Mouse (Mus musculus) CH12.LX (cell line): Measurements from ENCODE around the gene Vps11. TPM values are rescaled to one million over a fixed set of nuclear protein-coding genes. Genes with fewer than 3 reads are reported as not detected.

Experiments used
- DNase-seq: peaks from one replicate; pipeline ENCODE4 v3.0.0-alpha.2; 2013; ENCODE audit errors: extremely low read depth
- H3K27ac ChIP-seq: 2 replicates; pipeline ENCODE4 v1.5.1; 2012; ENCODE audit warnings: low read depth, mild to moderate bottlenecking, control low read depth, moderate library complexity; ENCODE audit not compliant: insufficient read depth
- H3K27me3 ChIP-seq: replicated peaks from 2 replicates; pipeline ENCODE3; 2012; ENCODE audit warnings: inconsistent platforms
- H3K36me3 ChIP-seq, 2 experiments: replicated peaks in 1 of 2; 2 replicates each; pipeline versions ENCODE3 to v1.6.1; 2012; ENCODE audit warnings: inconsistent platforms in 1 of 2, low read length in 1 of 2, mild to moderate bottlenecking in 1 of 2, mixed read lengths in 1 of 2, moderate library complexity in 1 of 2; ENCODE audit not compliant: control insufficient read depth in 1 of 2, insufficient read depth in 1 of 2
- H3K4me1 ChIP-seq, 2 experiments: 2 replicates each; pipeline ENCODE4 v1.6.1; 2012; ENCODE audit warnings: inconsistent platforms in 1 of 2, moderate library complexity in 1 of 2; ENCODE audit not compliant: insufficient read depth in 2 of 2, control insufficient read depth in 1 of 2
- H3K4me2 ChIP-seq: 2 replicates; pipeline ENCODE4 v1.6.1; 2012; ENCODE audit warnings: low read depth, mild to moderate bottlenecking, control low read depth; ENCODE audit not compliant: poor library complexity, insufficient read depth, severe bottlenecking
- H3K4me3 ChIP-seq, 3 experiments: fragments of 150-350 bp in 1 of 3; sonication (generic) in 1 of 3; replicated peaks in 1 of 3; 2 replicates each; pipeline versions ENCODE3 to v1.5.1; 2011 to 2012; ENCODE audit warnings: low read depth in 2 of 3, low read length in 2 of 3, mild to moderate bottlenecking in 2 of 3, moderate library complexity in 2 of 3, control low read depth in 1 of 3, improper control_type of control experiment in 1 of 3, inconsistent platforms in 1 of 3, mixed read lengths in 1 of 3; ENCODE audit not compliant: poor library complexity in 1 of 3
- H3K79me2 ChIP-seq: replicated peaks from 2 replicates; pipeline ENCODE4 v1.6.1; 2012; ENCODE audit warnings: mild to moderate bottlenecking, moderate library complexity; ENCODE audit not compliant: control insufficient read depth, poor library complexity, insufficient read depth, severe bottlenecking; ENCODE audit errors: extremely low read depth
- H3K9ac ChIP-seq: 2 replicates; pipeline ENCODE4 v1.6.1; 2012; ENCODE audit warnings: low read depth, mild to moderate bottlenecking, control low read depth, moderate library complexity; ENCODE audit not compliant: insufficient read depth
- H3K9me3 ChIP-seq: replicated peaks from 2 replicates; pipeline ENCODE3; 2012; ENCODE audit warnings: low read length, inconsistent platforms, mixed read lengths
- CHD2 ChIP-seq: IDR thresholded peaks from 2 replicates; pipeline ENCODE4 v1.6.1; 2011; ENCODE audit warnings: low read length, improper control_type of control experiment
- ELF1 ChIP-seq: IDR thresholded peaks from 2 replicates; pipeline ENCODE4 v1.6.1; 2014; ENCODE audit warnings: low read depth, mild to moderate bottlenecking, inconsistent platforms, low read length, improper control_type of control experiment
- EP300 ChIP-seq: IDR thresholded peaks from 2 replicates; pipeline ENCODE4 v1.6.1; 2011; ENCODE audit warnings: low read length, improper control_type of control experiment
- GABPA ChIP-seq: IDR thresholded peaks from 2 replicates; pipeline ENCODE4 v1.6.1; 2012; ENCODE audit warnings: low read depth, low read length, improper control_type of control experiment, inconsistent platforms; ENCODE audit not compliant: insufficient replicate concordance
- HCFC1 ChIP-seq: IDR thresholded peaks from 2 replicates; pipeline ENCODE4 v1.6.1; 2012; ENCODE audit warnings: low read depth, mild to moderate bottlenecking, inconsistent platforms, low read length, improper control_type of control experiment
- JUN ChIP-seq: IDR thresholded peaks from 2 replicates; pipeline ENCODE4 v1.6.1; 2011; ENCODE audit warnings: low read depth, mild to moderate bottlenecking, low read length, improper control_type of control experiment, moderate library complexity; ENCODE audit not compliant: insufficient read depth
- JUND ChIP-seq: conservative IDR thresholded peaks from 2 replicates; pipeline ENCODE4 v1.6.1; 2011; ENCODE audit warnings: low read depth, low read length, improper control_type of control experiment
- MAFK ChIP-seq: IDR thresholded peaks from 2 replicates; pipeline ENCODE4 v1.6.1; 2011; ENCODE audit warnings: low read length, improper control_type of control experiment; ENCODE audit not compliant: insufficient replicate concordance
- MAX ChIP-seq: IDR thresholded peaks from 2 replicates; pipeline ENCODE4 v1.6.1; 2011; ENCODE audit warnings: low read length, improper control_type of control experiment
- MAZ ChIP-seq: IDR thresholded peaks from 2 replicates; pipeline ENCODE4 v1.6.1; 2012; ENCODE audit warnings: low read depth, mild to moderate bottlenecking, inconsistent platforms, low read length, improper control_type of control experiment, moderate library complexity
- MEF2A ChIP-seq: IDR thresholded peaks from 2 replicates; pipeline ENCODE4 v1.6.1; 2014; ENCODE audit warnings: low read depth, mild to moderate bottlenecking, inconsistent platforms, low read length, improper control_type of control experiment, borderline replicate concordance
- MXI1 ChIP-seq: IDR thresholded peaks from 2 replicates; pipeline ENCODE4 v1.6.1; 2011; ENCODE audit warnings: mild to moderate bottlenecking, low read depth, low read length, improper control_type of control experiment
- MYC ChIP-seq: IDR thresholded peaks from 2 replicates; pipeline ENCODE4 v1.6.1; 2011; ENCODE audit warnings: low read depth, mild to moderate bottlenecking, improper control_type of control experiment, low read length
- NELFE ChIP-seq: IDR thresholded peaks from 2 replicates; pipeline ENCODE4 v1.6.1; 2011; ENCODE audit warnings: low read depth, low read length, improper control_type of control experiment
- NRF1 ChIP-seq: IDR thresholded peaks from 2 replicates; pipeline ENCODE4 v1.6.1; 2014; ENCODE audit warnings: low read depth, mild to moderate bottlenecking, inconsistent platforms, low read length, improper control_type of control experiment, moderate library complexity
- PAX5 ChIP-seq: IDR thresholded peaks from 2 replicates; pipeline ENCODE4 v1.6.1; 2012; ENCODE audit warnings: low read length, inconsistent platforms, mixed read lengths
- POLR2AphosphoS2 ChIP-seq: IDR thresholded peaks from 2 replicates; pipeline ENCODE4 v1.6.1; 2011; ENCODE audit warnings: low read depth, low read length, improper control_type of control experiment
- RAD21 ChIP-seq: IDR thresholded peaks from 2 replicates; pipeline ENCODE4 v1.6.1; 2011; ENCODE audit warnings: low read depth, mild to moderate bottlenecking, low read length, improper control_type of control experiment, moderate library complexity
- RCOR1 ChIP-seq: conservative IDR thresholded peaks from 2 replicates; pipeline ENCODE4 v1.6.1; 2012; ENCODE audit warnings: low read depth, mild to moderate bottlenecking, inconsistent platforms, low read length, improper control_type of control experiment
- SMC3 ChIP-seq: IDR thresholded peaks from 2 replicates; pipeline ENCODE4 v1.6.1; 2011; ENCODE audit warnings: low read depth, low read length, improper control_type of control experiment
- TBP ChIP-seq: conservative IDR thresholded peaks from 2 replicates; pipeline ENCODE4 v1.6.1; 2011; ENCODE audit warnings: low read depth, low read length, improper control_type of control experiment
- TCF12 ChIP-seq: IDR thresholded peaks from 2 replicates; pipeline ENCODE4 v1.6.1; 2014; ENCODE audit warnings: low read depth, mild to moderate bottlenecking, inconsistent platforms, low read length, improper control_type of control experiment
- UBTF ChIP-seq: IDR thresholded peaks from 2 replicates; pipeline ENCODE4 v1.6.1; 2012; ENCODE audit warnings: low read depth, mild to moderate bottlenecking, inconsistent platforms, low read length, improper control_type of control experiment, moderate library complexity
- USF1 ChIP-seq: IDR thresholded peaks from 2 replicates; pipeline ENCODE4 v1.6.1; 2014; ENCODE audit warnings: low read depth, mild to moderate bottlenecking, inconsistent platforms, low read length, improper control_type of control experiment
- USF2 ChIP-seq: conservative IDR thresholded peaks from 2 replicates; pipeline ENCODE4 v1.6.1; 2011; ENCODE audit warnings: low read depth, low read length, improper control_type of control experiment
- ZC3H11A ChIP-seq: IDR thresholded peaks from 2 replicates; pipeline ENCODE4 v1.6.1; 2012; ENCODE audit warnings: low read depth, mild to moderate bottlenecking, inconsistent platforms, low read length, improper control_type of control experiment
- ZKSCAN1 ChIP-seq: IDR thresholded peaks from 2 replicates; pipeline ENCODE4 v1.6.1; 2012; ENCODE audit warnings: low read depth, inconsistent platforms, low read length, improper control_type of control experiment, borderline replicate concordance
- ZNF384 ChIP-seq: IDR thresholded peaks from 2 replicates; pipeline ENCODE4 v1.6.1; 2012; ENCODE audit warnings: low read depth, low read length, improper control_type of control experiment, inconsistent platforms
- dilution Hi-C: fragments of 300-500 bp; cut with MboI; formaldehyde crosslinking; loops from 2 replicates; pipeline ENCODE4 v1.14.3; 2020; ENCODE audit warnings: low sequenced_read_pairs; ENCODE audit not compliant: extremely low pct_unique_long_range_greater_than_20kb, extremely low pct_ligation_motif_present
- in situ Hi-C: fragments of 300-500 bp; cut with MboI; formaldehyde crosslinking; loops from 3 replicates; pipeline ENCODE4 v1.14.3; 2019; ENCODE audit warnings: low sequenced_read_pairs, low pct_ligation_motif_present, low pct_unique_long_range_greater_than_20kb, mixed read lengths
- polyA plus RNA-seq: library from polyadenylated mRNA; unstranded; fragments of >175 nt; gene quantifications from 2 replicates; pipeline ENCODE4 v1.2.1, GENCODE M21; 2012; ENCODE audit warnings: low read depth; ENCODE audit not compliant: insufficient read length
- total RNA-seq, 2 experiments: library from RNA; depleted of rRNA; stranded (reverse); fragments of 300-350 nt in 1 of 2; fragments of >200 nt in 1 of 2; gene quantifications; 2 replicates each; pipeline ENCODE4 v1.2.3; 2012 to 2014

The Vps11 gene
- total and polyA plus RNA-seq, 3 experiments: 16.1 to 24.8 (median 22.1) TPM

DNA sequence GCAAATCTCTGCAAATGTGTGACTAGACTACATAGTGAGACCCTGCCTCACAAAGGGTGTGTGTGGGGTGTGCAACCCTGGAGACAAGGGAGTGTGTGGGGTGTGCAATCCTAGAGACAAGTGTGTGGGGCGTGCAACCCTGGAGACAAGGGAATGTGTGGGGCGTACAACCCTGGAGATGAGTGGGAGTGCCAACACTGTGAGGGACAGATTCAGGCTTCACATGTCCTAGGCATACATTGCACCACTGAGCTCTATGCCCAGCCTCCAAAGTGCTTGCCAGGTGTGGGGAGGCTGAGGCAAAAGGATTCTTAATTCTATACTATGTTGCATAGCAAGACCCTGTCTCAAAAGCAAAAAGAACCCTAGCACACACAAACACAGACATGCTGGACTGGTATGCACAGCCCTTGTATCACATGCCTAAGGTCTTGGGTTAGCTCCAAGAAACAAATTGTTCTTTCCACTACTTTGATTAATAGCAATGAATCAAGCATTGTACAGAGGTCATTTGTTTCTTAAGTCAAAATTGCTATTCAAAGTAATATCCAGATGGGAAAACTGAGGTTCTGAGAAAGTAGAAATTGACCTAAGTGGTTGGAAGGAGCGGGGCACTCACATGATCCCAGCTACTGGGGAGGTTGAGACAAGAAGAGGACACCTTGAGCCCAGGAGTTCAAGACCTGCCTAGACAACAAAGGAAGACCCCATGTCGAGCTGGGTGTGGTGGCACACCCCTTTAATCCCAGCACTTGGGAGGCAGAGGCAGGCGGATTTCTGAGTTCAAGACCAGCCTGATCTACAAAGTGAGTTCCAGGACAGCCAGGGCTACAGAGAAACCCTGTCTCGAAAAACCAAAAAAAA, 15.7 kb downstream of the Vps11 start:
- H3K36me3 ChIP-seq: peaks cover 43 to 64% of the 10 kb centered on the region in 2 experiments
- no peak overlapping the region for H3K27ac ChIP-seq
- H3K27me3 ChIP-seq: no peaks in the 10 kb centered on the region
- TF ChIP-seq ELF1: no peak
- TF ChIP-seq RCOR1: no peak
- TF ChIP-seq UBTF: no peak
- TF ChIP-seq TBP: no peak
- TF ChIP-seq GABPA: no peak
- no peak for TF ChIP-seq ZC3H11A
- TF ChIP-seq NELFE: no peak
- TF ChIP-seq RAD21: no peak
- no peak for TF ChIP-seq MYC
- no peak for TF ChIP-seq ZNF384
- dilution Hi-C loops: no loop called here
- peaks cover 4 to 32% of the 10 kb centered on the region in 2 experiments; a peak in 2 of 4 replicates for H3K4me1 ChIP-seq
- peaks cover 5% of the 10 kb centered on the region for H3K79me2 ChIP-seq
- peaks cover 3% of the 10 kb centered on the region for H3K9me3 ChIP-seq
- no peak overlapping the region for H3K4me3 ChIP-seq
- no peak overlapping the region for H3K4me2 ChIP-seq
- no peak for DNase-seq
- in situ Hi-C loops: no loop called here
- H3K9ac ChIP-seq: no peak overlapping the region

DNA sequence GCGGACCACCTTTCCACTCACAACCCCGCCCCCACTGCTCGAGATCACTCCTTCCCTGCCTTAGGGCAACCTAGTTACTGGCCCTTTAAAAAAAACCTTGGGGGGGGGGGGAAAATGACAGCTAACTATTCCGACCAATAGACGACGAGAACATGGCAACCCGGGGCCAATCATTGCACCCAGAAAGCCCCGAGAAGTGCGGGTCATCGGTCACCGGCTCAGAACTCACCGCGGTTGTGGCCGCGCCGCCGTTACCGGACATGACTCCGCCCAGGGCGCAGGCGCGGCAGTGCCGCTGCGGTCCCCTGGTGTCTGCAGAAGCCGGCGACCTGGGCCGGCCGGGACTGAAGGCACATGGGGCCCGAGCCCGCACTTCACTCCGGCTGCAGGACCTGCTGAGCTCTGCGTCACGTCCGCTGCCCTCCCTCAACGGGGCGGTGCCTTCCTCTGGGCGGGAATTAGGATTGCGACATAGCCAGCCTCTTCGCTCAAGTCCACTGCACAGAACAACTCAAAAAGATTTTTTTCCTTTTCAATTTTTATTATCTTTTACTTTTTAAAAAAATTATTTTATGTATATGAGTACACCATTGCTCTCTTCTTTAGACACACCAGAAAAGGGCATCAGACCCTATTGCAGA, 17.6 kb downstream of the Vps11 start, which contains the start of gene Hmbs:
Hmbs (minus strand) TSS at position 448 of the 641 bp plus-strand sequence.
- Histone ChIP-seq H3K4me1 (peaks cover 4 to 32% of the 10 kb centered on the region in 2 experiments; a peak in 2 of 4 replicates), H3K4me2 (peak within 1 kb of the TSS; percentile 88), H3K27me3 (no peaks in the 10 kb centered on the region), H3K27ac (peak within 1 kb of the TSS; percentile 77), H3K36me3 (peaks cover 41 to 66% of the 10 kb centered on the region in 2 experiments), H3K9ac (peak within 1 kb of the TSS; percentile 64), H3K79me2 (peaks cover 5% of the 10 kb centered on the region), H3K9me3 (peaks cover 5% of the 10 kb centered on the region), H3K4me3 (peak within 1 kb of the TSS; percentile 68 to 75 (median 70))
- dilution Hi-C loops (no loop called here), in situ Hi-C loops (loop anchor here (5.0 kb wide), 2 partner anchors 52 to 53 kb away; partner anchors contain the start of gene Slc37a4)
- DNase-seq: peak; percentile 93
- TF ChIP-seq MAX (no peak), EP300 (no peak), MAFK (no peak), MXI1 (peak; percentile 55; the same call in 1 of the 2 replicates), JUN (no peak), RCOR1 (no peak), MAZ (peak; percentile 98), ZNF384 (peak; percentile 82), HCFC1 (peak; percentile 72), POLR2AphosphoS2 (no peak), CHD2 (peak; percentile 90), RAD21 (no peak), ZKSCAN1 (no peak), GABPA (no peak), MEF2A (no peak), USF2 (no peak), TBP (peak; percentile 54; the same call in 1 of the 2 replicates), PAX5 (no peak), USF1 (no peak), JUND (no peak), TCF12 (peak; percentile 45; the same call in 1 of the 2 replicates), NRF1 (peak; percentile 76), UBTF (no peak), SMC3 (no peak), ELF1 (no peak)
